Mouse (Mus musculus) neural tube, embryonic 12.5 days (tissue): ENCODE results near the gene Asic2. TPM values are rescaled to one million over a fixed set of nuclear protein-coding genes. Genes with fewer than 3 reads are reported as not detected.
A peak's percentile ranks its signal among the peaks of the same experiment; 100 is the strongest.

Experiments
- ATAC-seq: fragments of 200-750 bp; cut with Nextera tagmentation; 2 replicates; pipeline ENCODE4 v1.8.0; 2017; ENCODE audit warnings: low read depth, mild to moderate bottlenecking, moderate TSS enrichment, moderate library complexity; ENCODE audit not compliant: low FRiP score
- H3K27ac ChIP-seq: fragments of 300-500 bp; sonication (generic); 2 replicates; pipeline ENCODE4 v1.5.1; 2016
- H3K27me3 ChIP-seq: fragments of 300-500 bp; sonication (generic); replicated peaks from 2 replicates; pipeline ENCODE4 v1.6.1; 2016; ENCODE audit warnings: mild to moderate bottlenecking
- H3K36me3 ChIP-seq: fragments of 300-500 bp; sonication (generic); 2 replicates; pipeline ENCODE4 v1.6.1; 2016; ENCODE audit warnings: mild to moderate bottlenecking
- H3K4me1 ChIP-seq: fragments of 300-500 bp; sonication (generic); 2 replicates; pipeline ENCODE4 v1.6.1; 2016
- H3K4me2 ChIP-seq: fragments of 300-500 bp; sonication (generic); replicated peaks from 2 replicates; pipeline ENCODE4 v1.6.1; 2016; ENCODE audit warnings: mild to moderate bottlenecking
- H3K4me3 ChIP-seq: fragments of 300-500 bp; sonication (generic); 2 replicates; pipeline ENCODE4 v1.5.1; 2016
- H3K9ac ChIP-seq: fragments of 300-500 bp; sonication (generic); 2 replicates; pipeline ENCODE4 v1.6.1; 2016; ENCODE audit warnings: mild to moderate bottlenecking
- H3K9me3 ChIP-seq: fragments of 300-500 bp; sonication (generic); 2 replicates; pipeline ENCODE4 v1.6.1; 2016; ENCODE audit warnings: mild to moderate bottlenecking
- WGBS: fragments of 180-500 bp; shearing (Covaris S2); methylation state at CpG from one replicate; pipeline ENCODE4 v1.1.7; 2016; 5-methylcytosine and 5-hydroxymethylcytosine counted together
- polyA plus RNA-seq: library from polyadenylated mRNA; unstranded; fragments of >200 nt; fragmentation: Nextera tagmentation; extraction: Ambion mirVana; gene quantifications from 2 replicates; pipeline ENCODE4 v1.2.1, GENCODE M21; 2016

Asic2 gene
- polyA plus RNA-seq, 1 experiment from 2014 or later: 8.4 TPM

DNA sequence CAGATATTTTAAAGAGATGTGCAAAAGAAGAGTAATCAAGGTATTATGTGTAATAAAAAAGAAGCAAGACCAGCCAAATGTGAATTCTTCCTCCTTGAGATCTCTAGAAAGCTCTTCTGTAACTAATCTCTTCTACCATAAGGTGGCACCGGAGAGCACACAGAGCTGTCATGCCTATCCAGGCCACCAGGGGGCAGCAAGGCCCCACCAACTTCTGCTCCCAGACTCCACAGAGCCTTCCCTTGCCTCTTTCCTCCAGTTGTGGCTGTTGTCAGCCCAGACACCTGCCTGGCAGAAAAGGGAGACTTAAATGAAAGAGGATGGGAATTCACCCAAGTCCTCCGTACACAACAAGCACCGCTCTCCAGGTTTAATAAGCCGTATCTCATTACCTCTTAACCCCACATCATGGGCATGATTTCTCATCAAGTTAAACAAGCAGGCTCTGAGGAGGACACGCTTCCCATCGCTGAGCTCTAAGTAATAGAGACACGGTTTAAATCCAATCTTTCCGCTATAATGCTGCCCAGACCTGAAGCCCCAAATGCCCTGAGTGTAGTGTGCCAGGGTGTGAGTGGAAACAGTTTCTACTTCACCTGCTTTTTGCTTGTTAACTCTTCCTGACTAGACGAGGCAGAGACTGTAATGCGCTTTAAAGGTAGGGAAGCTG, 28.1 kb upstream of the Asic2 start:
- H3K9me3 ChIP-seq: no peaks in the 10 kb centered on the region
- no peaks in the 10 kb centered on the region for H3K27me3 ChIP-seq
- no peak overlapping the region for H3K27ac ChIP-seq
- H3K9ac ChIP-seq: no peak overlapping the region
- WGBS: 69% methylated on average over 10 of the region's 10 CpGs
- no peaks in the 10 kb centered on the region for H3K4me1 ChIP-seq
- no peak overlapping the region for H3K4me3 ChIP-seq
- no peak for ATAC-seq
- H3K36me3 ChIP-seq: no peaks in the 10 kb centered on the region
- no peak overlapping the region for H3K4me2 ChIP-seq

GRCm38 (mm10) chr11:81983146-81983545, 14.9 kb upstream of the Asic2 start:
- no peaks in the 10 kb centered on the region for H3K9me3 ChIP-seq
- no peaks in the 10 kb centered on the region; the same call in 1 of the 2 replicates for H3K27me3 ChIP-seq
- no peaks in the 10 kb centered on the region for H3K36me3 ChIP-seq
- no peak for ATAC-seq
- 0 out of 2 replicates have a peak, but pooled peaks cover 3% of the 10 kb centered on the region for H3K4me1 ChIP-seq
- H3K4me2 ChIP-seq: no peak overlapping the region
- H3K9ac ChIP-seq: no peak overlapping the region
- H3K27ac ChIP-seq: no peak overlapping the region
- no peak overlapping the region for H3K4me3 ChIP-seq
- WGBS: 41% methylated on average over 5 of the region's 5 CpGs

DNA sequence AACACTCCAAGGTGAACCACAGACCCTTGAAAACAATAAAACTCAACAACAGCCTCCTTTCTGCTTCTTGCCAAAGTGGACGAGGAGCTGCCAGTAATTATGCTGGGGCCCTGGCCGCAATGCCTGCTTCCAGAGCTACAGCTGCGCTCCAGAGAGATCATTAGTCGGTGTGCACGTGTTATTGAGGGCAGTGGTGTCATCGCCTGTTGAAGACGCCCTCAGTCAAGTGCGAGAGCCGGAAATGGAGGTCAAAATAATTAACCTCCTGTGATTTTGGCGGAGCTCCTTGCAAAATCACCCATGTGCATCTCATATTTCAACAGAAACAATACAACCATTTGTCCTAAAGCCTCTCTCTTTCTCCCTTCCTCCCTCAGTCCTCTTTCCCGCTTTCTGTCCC, 13.9 kb upstream of the Asic2 start:
- WGBS: 27% methylated on average over 11 of the region's 11 CpGs
- Histone ChIP-seq H3K27ac (no peak overlapping the region), H3K4me3 (no peak overlapping the region), H3K4me1 (0 out of 2 replicates have a peak, but pooled peaks cover 3% of the 10 kb centered on the region), H3K27me3 (no peaks in the 10 kb centered on the region; the same call in 1 of the 2 replicates), H3K4me2 (no peak overlapping the region), H3K9me3 (no peaks in the 10 kb centered on the region), H3K9ac (no peak overlapping the region), H3K36me3 (no peaks in the 10 kb centered on the region)
- no peak for ATAC-seq

DNA sequence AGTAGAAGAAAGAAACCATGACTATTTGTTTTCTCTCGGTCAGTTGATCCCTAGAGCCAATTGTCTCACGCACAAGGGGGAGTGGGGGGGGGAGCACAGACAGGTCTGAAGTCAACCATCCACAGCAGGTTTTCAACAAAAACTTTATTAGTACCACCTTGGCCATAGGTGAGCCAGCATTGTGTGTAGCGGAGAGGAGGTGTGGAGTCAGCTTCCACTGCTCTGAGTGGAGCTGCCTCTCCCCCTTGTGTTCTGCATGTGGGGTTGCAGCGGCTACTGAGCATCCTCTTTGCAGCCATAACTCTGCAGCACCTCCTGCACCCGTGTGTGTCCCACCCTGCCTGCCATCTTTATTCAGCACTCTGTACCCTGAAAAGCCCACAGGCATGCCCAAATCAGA, 6.3 kb upstream of the Asic2 start:
- H3K4me2 ChIP-seq: no peak overlapping the region
- H3K36me3 ChIP-seq: no peaks in the 10 kb centered on the region
- H3K27ac ChIP-seq: no peak overlapping the region
- H3K4me1 ChIP-seq: no peaks in the 10 kb centered on the region
- WGBS: 26% methylated on average over 5 of the region's 5 CpGs
- H3K4me3 ChIP-seq: no peak overlapping the region
- no peaks in the 10 kb centered on the region for H3K9me3 ChIP-seq
- no peak overlapping the region for H3K9ac ChIP-seq
- H3K27me3 ChIP-seq: peaks cover 3% of the 10 kb centered on the region; the same call in 1 of the 2 replicates
- ATAC-seq: no peak

DNA sequence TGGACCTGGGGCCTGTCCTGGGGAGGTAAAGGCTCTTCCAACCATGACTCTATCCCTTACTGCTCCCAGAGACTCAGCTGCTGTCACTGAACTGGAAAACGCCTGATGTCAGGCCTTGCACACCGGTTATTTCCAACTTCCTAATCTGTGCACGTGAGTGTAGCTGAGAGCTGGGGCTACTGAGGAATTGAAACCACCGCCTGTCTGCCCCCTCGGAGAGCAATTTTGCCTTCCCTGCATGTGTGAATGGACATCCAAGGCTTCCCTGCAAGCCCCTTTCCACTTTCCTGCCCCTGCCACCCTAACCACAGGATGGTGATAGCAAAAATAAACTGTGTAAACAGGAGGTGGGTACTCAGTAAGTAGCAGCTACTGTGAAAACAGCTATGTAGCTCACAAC, 5.4 kb upstream of the Asic2 start:
- no peak for ATAC-seq
- 61% methylated on average over 5 of the region's 5 CpGs for WGBS
- peaks cover 6% of the 10 kb centered on the region for H3K4me1 ChIP-seq

GRCm38 (mm10) chr11:81972044-81972443, 3.8 kb upstream of the Asic2 start:
- Histone ChIP-seq H3K4me1 (peaks cover 15% of the 10 kb centered on the region), H3K9me3 (no peaks in the 10 kb centered on the region), H3K27me3 (peaks cover 26% of the 10 kb centered on the region), H3K4me3 (no peak overlapping the region), H3K36me3 (no peaks in the 10 kb centered on the region), H3K4me2 (no peak overlapping the region), H3K9ac (no peak overlapping the region), H3K27ac (no peak overlapping the region)
- 63% methylated on average over 3 of the region's 3 CpGs for WGBS
- ATAC-seq: no peak

More for the DNA sequence above, 5.4 kb upstream of the Asic2 start:
- no peaks in the 10 kb centered on the region for H3K9me3 ChIP-seq
- H3K27me3 ChIP-seq: peaks cover 12% of the 10 kb centered on the region; the same call in 1 of the 2 replicates
- H3K4me3 ChIP-seq: no peak overlapping the region
- no peak overlapping the region for H3K9ac ChIP-seq
- no peaks in the 10 kb centered on the region for H3K36me3 ChIP-seq
- H3K4me2 ChIP-seq: no peak overlapping the region
- H3K27ac ChIP-seq: no peak overlapping the region

DNA sequence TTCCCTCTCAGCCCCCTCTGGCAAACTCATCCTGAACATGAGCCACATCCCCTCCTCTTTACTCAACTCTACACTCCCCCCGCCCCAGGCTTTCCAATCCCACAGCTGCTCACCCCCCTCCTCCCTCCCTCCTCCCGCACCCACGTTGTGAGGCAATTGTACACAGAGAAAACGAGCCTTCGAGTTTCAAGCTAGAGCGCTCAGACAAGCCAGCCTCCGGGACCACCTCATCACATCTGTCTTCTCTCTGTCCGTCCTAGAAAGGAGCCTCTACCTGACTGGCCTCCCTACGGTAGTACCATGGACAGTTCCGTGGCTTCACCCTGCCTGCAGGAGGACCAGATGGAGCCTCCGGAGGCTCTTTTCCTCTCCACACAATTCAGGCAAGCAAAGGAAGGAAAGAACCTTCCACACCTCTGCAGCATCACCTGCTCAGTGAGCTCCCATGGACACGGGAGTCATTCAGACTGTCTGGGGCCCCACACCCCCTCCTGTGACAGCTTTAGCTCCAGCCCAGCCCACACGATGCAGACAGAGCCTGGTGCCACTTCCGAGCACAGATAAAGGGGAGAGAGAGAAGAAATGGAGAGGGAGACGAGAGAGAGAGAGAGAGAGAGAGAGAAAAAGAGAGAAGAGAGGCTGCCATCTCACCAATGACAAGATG, 1.5 kb downstream of the Asic2 start:
- WGBS: 12% methylated on average over 15 of the region's 15 CpGs
- Histone ChIP-seq H3K27ac (no peak overlapping the region), H3K4me3 (no peak overlapping the region), H3K36me3 (no peaks in the 10 kb centered on the region), H3K4me1 (peaks cover 29% of the 10 kb centered on the region), H3K4me2 (peak overlapping the region; percentile 24), H3K9me3 (no peaks in the 10 kb centered on the region), H3K27me3 (peaks cover 41% of the 10 kb centered on the region), H3K9ac (no peak overlapping the region)
- peak; percentile 25; the same call in 1 of the 2 replicates for ATAC-seq

- H3K27me3 ChIP-seq: peaks cover 41% of the 10 kb centered on the region
Observed at GRCm38 (mm10) chr11:81965653-81966625, 2.3 kb downstream of the Asic2 start.

GRCm38 (mm10) chr11:81964561-81964960, 3.7 kb downstream of the Asic2 start:
- 72% methylated on average over 4 of the region's 4 CpGs for WGBS
- Histone ChIP-seq H3K4me1 (peaks cover 29% of the 10 kb centered on the region), H3K4me3 (no peak overlapping the region), H3K27me3 (peaks cover 38% of the 10 kb centered on the region), H3K9me3 (no peaks in the 10 kb centered on the region), H3K9ac (no peak overlapping the region), H3K4me2 (no peak overlapping the region), H3K27ac (no peak overlapping the region), H3K36me3 (no peaks in the 10 kb centered on the region)
- no peak for ATAC-seq

More at GRCm38 (mm10) chr11:81965653-81966625, 2.3 kb downstream of the Asic2 start:
- ATAC-seq: peak; percentile 58; the same call in 1 of the 2 replicates
- no peak overlapping the region for H3K4me3 ChIP-seq
- H3K9ac ChIP-seq: no peak overlapping the region
- H3K4me2 ChIP-seq: peak overlapping the region; percentile 24
- H3K27ac ChIP-seq: no peak overlapping the region
- H3K36me3 ChIP-seq: no peaks in the 10 kb centered on the region
- WGBS: 57% methylated on average over 11 of the region's 11 CpGs
- no peaks in the 10 kb centered on the region for H3K9me3 ChIP-seq
- H3K4me1 ChIP-seq: peaks cover 29% of the 10 kb centered on the region

- 53% methylated on average over 4 of the region's 4 CpGs for WGBS
- no peaks in the 10 kb centered on the region for H3K36me3 ChIP-seq
- H3K4me3 ChIP-seq: no peak overlapping the region
- no peaks in the 10 kb centered on the region for H3K4me1 ChIP-seq
- H3K9ac ChIP-seq: no peak overlapping the region
- no peaks in the 10 kb centered on the region for H3K9me3 ChIP-seq
- no peak for ATAC-seq
- no peak overlapping the region for H3K4me2 ChIP-seq
- no peaks in the 10 kb centered on the region for H3K27me3 ChIP-seq
- H3K27ac ChIP-seq: no peak overlapping the region
Observed at GRCm38 (mm10) chr11:81954398-81954797, 13.9 kb downstream of the Asic2 start.

DNA sequence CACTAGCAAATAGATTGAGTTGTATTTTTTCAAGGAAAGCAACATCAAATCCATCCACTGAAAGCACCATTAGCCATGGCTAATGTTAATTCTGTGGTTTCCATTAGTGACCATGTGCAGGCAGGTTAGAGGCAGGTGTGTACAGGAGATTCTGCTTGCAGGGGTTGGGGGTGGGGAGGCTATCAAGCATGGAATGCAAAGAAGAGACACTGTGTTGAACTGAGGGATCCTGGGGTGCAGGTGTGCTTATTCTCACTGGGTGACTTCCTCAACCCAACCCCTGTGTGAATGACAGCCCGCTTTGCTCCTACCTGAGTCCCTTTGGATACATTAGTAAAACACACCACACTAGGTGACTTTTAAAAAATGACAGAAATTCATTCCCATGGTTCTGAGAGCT, 20.2 kb downstream of the Asic2 start:
- Histone ChIP-seq H3K9me3 (no peaks in the 10 kb centered on the region; the same call in 1 of the 2 replicates), H3K4me2 (no peak overlapping the region), H3K27me3 (no peaks in the 10 kb centered on the region), H3K9ac (no peak overlapping the region), H3K36me3 (no peaks in the 10 kb centered on the region), H3K27ac (no peak overlapping the region), H3K4me1 (no peaks in the 10 kb centered on the region), H3K4me3 (no peak overlapping the region)
- ATAC-seq: no peak
- WGBS: 89% methylated on average over 1 of the region's 1 CpGs

- Histone ChIP-seq H3K27me3 (no peaks in the 10 kb centered on the region), H3K9ac (no peak overlapping the region), H3K4me3 (no peak overlapping the region), H3K27ac (no peak overlapping the region), H3K9me3 (no peaks in the 10 kb centered on the region; the same call in 1 of the 2 replicates), H3K4me2 (no peak overlapping the region), H3K4me1 (no peaks in the 10 kb centered on the region), H3K36me3 (no peaks in the 10 kb centered on the region)
- ATAC-seq: no peak
- 82% methylated on average over 1 of the region's 1 CpGs for WGBS
Observed at GRCm38 (mm10) chr11:81942167-81942566, 26.1 kb downstream of the Asic2 start.
